Mouse (Mus musculus): ENCODE data around the gene Aars. TPM values are rescaled to one million over a fixed set of nuclear protein-coding genes. Genes with fewer than 3 reads are reported as not detected.
"Not testable (repeated sequence)": the region's sequence is repeated elsewhere in the genome, so short reads cannot be mapped to it uniquely, and the experiment has no call there.

Gene Aars
- polyA plus RNA-seq, 1 experiment = 70.7 TPM

DNA sequence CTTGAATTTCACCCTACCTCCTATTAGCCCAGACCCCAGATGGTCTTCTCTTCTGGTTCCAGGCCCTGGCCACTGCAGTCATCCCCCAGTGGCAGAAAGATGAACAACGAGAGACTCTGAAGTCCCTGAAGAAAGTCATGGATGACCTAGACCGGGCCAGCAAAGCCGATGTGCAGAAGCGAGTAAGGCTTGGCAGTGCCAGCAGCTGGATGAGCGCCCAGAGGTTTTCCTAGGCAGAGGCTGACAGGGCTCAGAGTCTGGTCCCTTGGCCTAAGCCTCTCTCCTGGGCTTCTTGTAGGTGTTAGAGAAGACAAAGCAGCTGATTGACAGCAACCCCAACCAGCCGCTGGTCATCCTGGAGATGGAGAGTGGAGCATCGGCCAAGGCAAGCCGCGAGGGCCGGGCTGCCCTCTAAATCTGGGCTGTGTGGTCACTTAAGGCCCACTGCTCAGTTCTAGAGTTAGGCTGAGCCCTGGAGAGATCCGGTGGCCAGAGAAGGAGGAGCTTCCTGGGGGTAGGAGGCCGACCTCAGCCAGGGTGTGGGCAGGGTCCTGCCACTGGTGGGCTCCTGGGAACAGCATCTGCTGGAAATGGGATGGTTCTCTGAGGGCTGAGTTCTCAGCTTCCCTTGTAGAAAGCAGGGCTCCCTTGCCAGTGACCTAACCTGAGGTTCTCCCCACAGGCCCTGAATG is 21.0 kb downstream of the Aars start:
- DNase-seq (ENCODE audit: extremely low spot score in 1 of 2, low spot score in 1 of 2) = no peak

DNA sequence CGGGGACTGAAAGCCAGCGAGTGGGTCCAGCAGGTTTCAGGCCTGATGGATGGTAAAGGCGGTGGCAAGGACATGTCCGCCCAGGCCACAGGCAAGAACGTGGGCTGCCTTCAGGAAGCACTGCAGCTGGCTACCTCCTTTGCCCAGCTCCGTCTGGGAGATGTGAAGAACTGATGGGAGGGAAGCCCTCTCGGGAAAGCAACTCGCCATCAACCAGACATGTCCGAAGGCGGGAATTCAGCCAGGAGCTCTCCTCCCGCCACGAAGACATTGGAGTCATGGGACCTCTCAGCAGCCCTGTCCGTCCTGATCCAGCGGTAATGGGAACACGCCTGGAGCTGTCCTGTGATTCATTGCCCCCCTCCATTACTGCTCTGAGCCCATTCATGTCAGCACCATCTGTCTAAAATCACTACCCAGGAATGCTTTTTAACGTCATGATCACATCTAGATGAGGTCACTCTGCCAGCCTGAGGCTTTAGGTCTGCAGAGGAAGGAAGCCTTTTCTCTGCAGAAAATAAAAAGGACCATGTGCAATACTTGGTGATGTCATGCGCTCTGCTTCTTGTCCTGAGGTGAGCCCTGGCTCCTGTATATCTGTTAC is 22.2 kb downstream of the Aars start:
- DNase-seq (ENCODE audit: extremely low spot score in 1 of 2, low spot score in 1 of 2) = no peak

DNA sequence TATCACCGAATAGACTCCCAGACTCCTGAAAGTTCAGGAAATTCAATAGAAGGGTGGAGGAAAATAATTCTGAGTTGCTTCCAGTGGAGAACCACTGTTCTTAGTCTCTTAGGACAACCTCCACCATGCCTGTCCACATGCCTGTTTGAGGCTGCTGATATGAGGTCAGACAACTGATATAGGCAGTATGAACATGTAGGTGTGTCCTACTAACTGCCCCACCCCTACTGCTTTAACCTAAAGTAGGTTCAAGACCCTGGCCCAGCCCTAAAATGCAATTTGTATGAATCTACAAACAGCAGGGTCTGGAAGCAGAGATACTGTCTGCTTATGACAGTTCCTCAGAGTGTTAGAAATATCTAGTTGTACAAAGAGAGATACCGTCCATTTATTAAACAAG is 22.7 kb downstream of the Aars start:
- DNase-seq (ENCODE audit: extremely low spot score in 1 of 2, low spot score in 1 of 2) = no peak

DNA sequence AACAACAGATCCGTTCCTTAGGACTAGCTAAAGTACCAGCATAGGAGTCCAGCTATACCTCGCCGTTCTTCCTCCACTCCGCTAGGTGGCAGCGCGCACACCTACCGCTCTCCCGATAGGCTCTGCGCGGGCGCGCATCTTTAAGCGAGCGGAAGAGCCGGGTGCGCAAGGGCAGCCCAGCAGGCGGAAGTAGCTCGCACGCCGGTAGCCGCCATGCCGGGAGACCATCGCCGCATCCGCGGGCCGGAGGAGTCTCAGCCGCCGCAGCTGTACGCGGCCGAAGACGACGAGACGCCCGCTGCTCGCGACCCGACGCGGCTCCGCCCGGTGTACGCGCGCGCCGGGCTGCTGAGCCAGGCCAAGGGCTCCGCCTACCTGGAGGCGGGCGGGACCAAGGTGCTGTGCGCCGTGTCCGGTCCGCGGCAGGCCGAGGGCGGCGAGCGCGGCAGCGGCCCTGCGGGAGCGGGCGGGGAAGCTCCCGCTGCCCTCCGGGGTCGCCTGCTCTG is 23.3 kb downstream of the Aars start, which contains the start of gene Exosc6:
Exosc6 (plus strand) TSS at position 182 of the 506 bp plus-strand sequence.
- peak; percentile 75 to 95 for DNase-seq (ENCODE audit: extremely low spot score in 1 of 2, low spot score in 1 of 2)

DNA sequence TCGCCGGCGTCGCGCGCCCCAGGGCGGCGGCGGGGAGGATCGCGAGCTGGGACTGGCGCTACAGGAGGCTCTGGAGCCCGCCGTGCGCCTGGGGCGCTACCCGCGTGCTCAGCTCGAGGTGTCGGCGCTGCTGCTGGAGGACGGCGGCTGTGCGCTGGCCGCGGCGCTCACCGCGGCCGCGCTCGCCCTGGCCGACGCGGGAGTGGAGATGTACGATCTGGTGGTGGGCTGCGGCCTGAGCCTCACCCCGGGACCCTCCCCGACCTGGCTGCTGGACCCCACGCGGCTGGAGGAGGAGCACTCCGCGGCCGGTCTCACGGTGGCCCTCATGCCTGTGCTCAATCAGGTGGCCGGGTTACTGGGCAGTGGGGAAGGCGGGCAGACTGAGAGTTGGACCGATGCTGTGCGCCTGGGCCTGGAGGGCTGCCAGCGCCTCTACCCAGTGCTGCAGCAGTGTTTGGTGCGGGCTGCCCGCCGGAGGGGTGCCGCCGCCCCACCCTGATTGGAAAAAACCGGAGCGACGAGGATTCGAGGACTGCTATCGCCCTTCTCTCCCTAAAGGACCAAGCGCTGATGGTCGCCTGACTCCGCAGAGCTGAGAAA is 23.8 kb downstream of the Aars start:
- no peak for DNase-seq (ENCODE audit: extremely low spot score in 1 of 2, low spot score in 1 of 2)

DNA sequence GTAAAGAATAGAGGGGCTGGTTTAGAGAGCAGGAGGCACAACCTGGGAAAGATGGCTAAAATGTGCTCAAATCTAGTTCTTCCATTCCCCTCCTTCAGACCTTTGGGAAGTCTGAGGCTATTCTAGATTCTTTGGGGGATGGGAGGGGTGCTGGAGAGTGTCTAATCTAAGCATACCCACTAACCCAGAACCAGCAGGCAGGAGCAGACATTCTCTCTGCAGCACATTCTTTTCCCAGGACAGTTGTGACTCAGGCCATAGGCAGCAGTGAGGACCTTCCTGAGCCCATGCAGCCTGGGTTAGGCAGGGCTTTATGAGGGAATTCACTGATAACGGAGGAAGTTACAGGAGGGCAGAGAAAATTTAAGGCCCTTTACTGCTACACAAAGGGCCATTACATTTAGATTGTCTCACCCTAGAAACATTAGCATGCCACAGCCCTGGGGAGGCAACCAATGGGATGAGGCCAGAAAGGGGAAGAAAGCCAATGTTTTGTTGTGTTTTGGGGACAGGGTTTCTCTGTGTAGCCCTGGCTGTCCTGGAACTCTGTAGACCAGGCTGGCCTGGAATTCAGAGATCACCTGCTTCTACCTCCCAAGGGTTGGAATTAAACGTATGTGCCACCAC is 26.1 kb downstream of the Aars start:
- DNase-seq (ENCODE audit: extremely low spot score in 1 of 2, low spot score in 1 of 2) = no peak

DNA sequence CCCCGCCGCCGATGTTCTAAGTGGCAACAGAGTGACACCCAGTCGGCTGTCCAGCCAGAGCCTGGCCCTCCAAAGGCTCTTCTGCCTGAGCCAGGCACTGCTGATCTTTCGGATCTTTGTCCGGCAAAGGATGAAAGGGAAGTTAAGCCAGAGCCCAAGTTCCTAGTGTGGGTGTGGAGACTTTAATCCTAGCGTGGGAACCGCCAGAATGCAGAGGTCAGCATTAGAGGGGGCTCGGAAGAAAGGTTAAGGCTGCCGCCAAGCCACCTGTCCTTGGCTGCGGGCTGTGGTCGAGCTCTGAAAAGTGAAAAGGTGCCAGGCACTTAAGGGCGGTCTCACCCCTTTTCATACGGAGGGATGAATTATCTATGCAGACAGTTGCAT is 28.7 kb downstream of the Aars start:
- DNase-seq (ENCODE audit: extremely low spot score in 1 of 2, low spot score in 1 of 2) = no peak

DNA sequence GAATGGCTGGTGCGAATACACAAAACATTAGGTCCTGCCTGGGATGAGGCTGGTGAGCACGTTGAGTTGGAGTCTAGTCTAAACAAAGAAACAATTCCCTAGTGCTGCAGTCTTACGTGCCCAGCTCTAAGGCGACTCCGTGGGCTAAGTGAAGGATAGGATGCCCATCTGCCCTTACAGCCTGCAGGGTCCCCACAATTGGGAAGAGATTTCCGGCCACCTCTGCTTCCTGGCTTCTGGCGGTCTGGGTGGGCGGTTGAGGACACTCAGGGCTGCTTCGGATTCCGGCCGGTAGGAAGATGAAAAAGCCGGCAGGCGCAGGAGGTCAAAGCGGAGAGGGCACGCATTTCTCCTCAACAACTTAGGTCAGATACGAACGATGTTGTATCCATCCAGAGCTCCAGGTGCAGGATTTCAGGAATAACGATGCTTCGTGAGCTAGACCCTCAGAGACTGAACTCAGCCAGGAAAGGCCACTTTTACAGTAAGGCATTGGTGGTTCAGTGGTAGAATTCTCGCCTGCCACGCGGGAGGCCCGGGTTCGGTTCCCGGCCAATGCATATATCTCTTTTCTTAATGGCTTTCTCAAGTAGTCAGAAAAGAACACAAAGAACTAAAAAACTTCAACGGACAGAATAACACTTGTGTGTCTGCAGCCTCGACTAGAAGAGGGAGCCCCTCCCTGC is 29.3 kb downstream of the Aars start:
- DNase-seq (ENCODE audit: extremely low spot score in 1 of 2, low spot score in 1 of 2) = peak; percentile 87 to 99

DNA sequence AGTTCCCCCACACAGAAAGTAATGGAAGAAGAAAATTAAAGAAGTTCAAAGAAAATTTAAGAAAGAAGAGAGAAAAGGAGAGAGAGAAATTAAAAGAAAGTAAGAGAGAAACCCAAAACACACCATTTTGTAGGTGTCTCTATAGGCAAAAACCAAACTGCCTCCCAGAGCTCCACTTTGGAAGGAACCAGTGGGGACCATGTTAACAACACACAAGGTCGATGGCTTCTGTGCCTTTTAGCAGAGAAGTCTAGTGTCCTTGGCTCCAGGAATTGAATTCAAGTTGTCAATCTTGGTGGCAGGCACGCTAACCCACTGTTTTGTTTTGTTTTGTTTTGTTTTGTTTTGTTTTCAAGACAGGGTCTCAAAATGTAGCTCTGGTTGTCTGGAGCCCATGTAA is 29.9 kb downstream of the Aars start:
- no peak for DNase-seq (ENCODE audit: extremely low spot score in 1 of 2, low spot score in 1 of 2)

DNA sequence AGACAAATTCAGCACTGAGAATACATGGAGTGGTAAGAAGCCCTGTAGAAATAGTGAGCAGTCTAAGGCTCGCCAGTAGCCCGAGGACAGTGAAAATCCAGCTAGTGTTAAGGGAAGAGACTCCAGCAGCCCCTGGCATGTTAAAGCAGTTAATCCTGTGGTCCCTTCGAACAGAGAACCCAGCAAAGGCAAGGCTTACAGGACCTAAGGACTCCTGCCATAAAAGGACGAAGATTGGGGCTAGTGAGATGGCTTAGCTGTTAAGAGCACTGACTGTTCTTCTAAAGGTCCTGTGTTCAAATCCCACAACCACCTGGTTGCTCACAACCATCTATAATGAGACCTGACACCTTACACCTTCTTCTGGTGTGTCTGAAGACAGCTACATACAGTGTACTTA is 33.4 kb downstream of the Aars start:
- no peak for DNase-seq (ENCODE audit: extremely low spot score in 1 of 2, low spot score in 1 of 2)

DNA sequence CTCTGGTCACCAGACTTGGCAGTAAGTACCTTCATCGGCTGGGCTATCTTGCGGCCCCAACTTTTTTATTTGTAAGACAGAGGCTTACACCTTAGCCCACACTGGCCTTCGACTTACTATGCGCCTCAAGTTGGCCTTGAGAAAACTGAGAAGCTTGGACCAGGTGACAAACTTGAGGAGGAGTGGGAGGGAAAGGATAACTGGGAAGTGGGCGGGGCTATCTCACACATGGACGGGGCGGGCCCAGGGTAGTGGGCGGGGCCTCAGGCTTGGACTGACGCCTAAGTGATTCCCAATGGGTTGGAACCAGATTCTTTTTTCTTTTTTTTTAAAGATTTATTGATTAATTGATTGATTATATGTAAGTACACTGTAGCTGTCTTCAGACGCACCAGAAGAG is 34.5 kb downstream of the Aars start:
- DNase-seq (ENCODE audit: extremely low spot score in 1 of 2, low spot score in 1 of 2) = no peak

DNA sequence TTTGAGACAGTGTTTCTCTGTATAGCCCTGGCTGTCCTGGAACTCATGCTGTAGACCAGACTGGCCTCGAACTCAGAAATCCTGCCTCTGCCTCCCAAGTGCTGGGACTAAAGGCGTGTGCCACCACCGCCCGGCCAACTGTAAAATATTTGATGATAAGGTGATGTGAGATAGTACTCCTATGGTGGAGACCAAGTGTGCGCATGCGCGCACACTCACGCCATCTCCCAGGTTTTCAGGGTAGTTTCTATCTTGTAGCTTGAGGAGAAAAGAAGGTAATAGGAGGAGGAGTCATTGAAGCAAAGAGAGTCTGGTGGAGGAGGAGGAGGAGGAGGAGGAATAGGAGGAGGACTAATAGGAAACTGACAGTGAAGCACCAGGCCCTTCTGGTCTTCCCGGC is 35.7 kb downstream of the Aars start:
- DNase-seq (ENCODE audit: extremely low spot score in 1 of 2, low spot score in 1 of 2) = not testable (repeated sequence)

DNA sequence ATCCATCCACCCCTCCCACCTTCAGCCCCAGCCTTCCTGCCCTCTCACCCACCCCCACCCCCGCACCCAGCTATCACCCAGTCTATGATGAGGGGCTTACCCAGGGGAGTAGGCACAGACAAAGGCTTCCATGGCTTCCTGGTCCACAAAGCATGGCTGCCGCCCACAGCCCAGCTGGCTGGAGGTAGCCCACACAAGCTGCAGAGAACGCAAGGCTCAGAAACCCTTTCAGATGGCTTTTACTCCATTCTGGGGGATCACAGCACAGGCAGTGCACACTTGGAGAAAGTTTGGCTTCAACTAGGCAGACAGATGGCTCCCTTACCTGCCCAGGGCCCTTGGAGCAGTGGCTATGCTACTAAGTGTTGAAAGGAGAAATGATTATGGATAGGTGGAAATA is 43.0 kb downstream of the Aars start:
- DNase-seq (ENCODE audit: extremely low spot score in 1 of 2, low spot score in 1 of 2) = peak; percentile 32 to 66

DNA sequence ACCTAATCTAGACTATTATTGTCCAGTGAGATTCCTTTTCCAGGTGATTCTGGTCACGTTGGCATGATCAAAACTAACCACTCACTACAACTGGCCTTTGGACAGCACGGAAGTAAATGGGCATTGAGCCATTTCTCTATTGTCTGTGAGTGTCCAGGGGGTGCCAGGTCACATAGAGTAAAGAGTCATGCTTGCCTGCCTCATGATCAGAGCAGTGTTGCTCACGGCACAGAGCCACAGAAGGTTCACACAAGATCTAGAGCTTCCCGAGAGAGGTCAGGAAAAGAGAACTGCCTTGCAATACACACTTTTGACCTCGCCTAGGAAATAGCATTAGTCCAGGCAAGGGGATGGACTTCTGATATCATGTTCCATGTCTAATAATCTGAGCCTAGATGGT is 46.5 kb downstream of the Aars start:
- DNase-seq (ENCODE audit: extremely low spot score in 1 of 2, low spot score in 1 of 2) = no peak

DNA sequence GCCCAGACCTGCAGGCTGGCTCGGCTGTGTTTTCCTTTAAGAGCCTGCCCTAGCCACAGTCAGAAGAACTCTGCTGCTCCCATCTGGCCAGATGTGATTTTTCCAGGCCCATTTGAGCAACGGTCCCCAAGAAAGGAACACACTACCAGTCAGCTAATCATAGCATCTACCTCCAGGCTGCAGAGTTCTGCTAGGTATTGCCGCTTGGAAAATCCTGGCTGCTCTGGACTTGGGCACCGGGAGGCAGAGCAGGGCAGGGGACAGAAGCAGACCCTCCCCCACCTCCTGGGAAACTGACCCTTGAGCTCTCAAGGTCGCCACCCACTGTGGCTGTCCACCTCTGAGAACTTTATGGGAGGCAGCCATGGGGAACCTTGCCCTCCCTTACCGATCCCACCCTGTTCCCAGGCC is 46.9 kb downstream of the Aars start:
- DNase-seq (ENCODE audit: extremely low spot score in 1 of 2, low spot score in 1 of 2) = no peak

DNA sequence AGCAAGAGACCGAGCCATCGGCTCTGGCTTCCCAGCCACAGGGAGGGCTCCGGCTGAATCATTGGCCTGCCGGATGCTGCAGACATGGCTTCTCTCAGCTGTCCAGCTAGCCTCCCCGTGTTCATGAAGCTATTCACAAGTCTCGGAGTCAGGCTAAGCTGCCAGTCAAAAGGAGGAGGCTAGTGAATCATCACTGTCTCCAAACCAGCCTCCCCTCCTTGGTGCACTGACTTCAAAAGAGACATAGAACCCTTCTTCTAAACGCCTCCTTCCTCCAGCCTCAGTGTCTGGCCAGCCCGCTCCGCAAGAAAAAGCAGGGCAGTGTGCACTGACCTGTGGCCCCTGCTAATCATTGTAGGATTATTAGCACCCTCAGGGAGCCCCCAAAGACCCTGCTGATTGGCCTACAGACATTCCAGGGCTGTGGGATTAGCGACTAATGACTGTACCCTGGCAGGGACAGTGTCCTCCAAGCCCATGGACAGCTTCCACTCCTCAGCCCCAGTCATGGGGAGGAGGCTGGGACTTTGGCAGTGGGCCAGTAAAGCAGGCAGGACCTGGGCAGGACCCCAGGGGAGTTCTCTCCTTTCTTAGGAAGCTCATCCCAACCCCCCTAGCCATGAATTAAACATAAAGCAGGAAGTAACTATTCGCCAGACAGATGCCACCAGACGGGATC is 48.8 kb downstream of the Aars start:
- DNase-seq (ENCODE audit: extremely low spot score in 1 of 2, low spot score in 1 of 2) = no peak

DNA sequence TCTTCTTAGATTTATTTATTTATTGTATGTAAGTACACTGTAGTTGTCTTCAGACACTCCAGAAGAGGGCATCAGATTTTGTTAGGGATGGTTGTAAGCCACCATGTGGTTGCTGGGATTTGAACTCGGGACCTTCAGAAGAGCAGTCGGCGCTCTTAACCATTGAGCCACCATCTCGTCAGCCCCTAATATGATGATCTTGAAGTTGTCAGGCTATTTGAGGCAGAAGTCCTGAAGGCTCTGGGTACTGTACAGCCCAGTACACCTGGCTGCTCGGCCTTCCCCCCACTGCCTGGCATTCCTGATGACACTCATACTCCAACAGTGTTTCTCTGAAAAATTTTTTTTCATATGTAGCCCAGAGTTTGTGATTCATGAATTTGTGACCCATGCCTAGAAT is 51.0 kb downstream of the Aars start:
- DNase-seq (ENCODE audit: extremely low spot score in 1 of 2, low spot score in 1 of 2) = not testable (repeated sequence)

DNA sequence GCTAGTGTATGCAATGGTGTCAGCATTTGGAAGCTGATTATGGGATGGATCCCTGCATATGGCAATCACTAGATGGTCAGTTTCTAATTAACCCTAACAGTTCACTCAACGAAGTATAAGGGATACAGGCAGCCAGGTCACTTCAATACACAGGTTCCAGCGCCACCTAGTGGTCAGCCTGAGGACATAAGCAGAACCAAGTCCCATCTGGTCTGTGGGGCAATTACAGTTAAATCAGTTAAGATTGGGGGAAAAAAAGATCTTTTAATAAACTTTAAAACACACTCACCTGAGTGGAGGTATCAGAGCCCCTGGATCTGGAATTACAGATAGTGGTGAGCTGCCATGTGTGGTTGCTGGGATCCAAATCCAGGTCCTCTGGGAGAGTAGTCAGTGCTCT is 57.2 kb downstream of the Aars start:
- DNase-seq (ENCODE audit: extremely low spot score in 1 of 2, low spot score in 1 of 2) = peak in 1 of 2 experiments; percentile 72

DNA sequence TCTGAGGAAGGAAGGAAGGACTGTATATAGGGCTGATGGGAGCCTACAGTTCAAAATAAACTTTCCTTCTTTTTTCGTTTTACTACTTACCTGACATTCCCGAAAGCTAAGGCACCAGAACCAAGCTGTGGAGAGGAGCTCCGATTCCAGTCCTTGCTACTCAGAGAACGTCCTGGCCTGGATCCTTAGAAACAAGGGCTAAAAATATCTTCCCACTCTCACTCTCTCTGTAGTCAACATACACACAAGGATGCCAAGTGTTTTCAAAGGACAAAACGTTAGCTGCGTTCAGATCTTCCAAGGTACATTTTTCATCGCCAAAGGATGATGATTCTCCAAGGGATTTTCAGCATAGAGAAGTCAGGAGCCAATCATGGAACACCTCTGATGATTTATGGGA is 58.8 kb downstream of the Aars start:
- DNase-seq (ENCODE audit: extremely low spot score in 1 of 2, low spot score in 1 of 2) = no peak

DNA sequence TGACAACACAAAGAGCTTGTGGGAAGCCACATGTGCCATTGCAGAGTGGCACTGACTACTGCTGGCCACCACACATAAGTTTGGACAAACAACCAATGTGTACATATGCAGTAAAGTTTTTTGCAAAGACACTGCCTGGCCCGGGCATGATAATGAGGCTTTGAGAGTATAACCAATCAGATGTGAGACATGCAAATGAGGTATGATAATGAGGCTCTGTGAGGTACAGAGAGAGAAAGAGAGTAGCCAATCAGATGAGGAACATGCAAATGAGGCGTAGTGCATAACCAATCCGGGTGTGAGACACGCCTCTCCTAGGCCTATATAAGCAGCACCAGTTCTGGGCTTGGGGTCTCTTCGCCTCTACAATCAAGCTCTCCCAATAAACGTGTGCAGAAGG is 59.4 kb downstream of the Aars start, which contains the start of gene Clec18a:
Clec18a (minus strand) TSS at position 101 of the 400 bp plus-strand sequence.
- not testable (repeated sequence) for DNase-seq (ENCODE audit: extremely low spot score in 1 of 2, low spot score in 1 of 2)

Measured in frontal cortex, adult 2 months (tissue).